ENCODE assay signal across 8 mouse cellular contexts in genomic region chrX:74281732-74282394, GRCm38 (mm10). TPM values are rescaled to one million over a fixed set of nuclear protein-coding genes. Genes with fewer than 3 reads are reported as not detected.
DNase-seq lines count a peak whose midpoint lies in the region; ATAC-seq and TF ChIP-seq lines count a peak whose summit lies in the region.

Gene Taz (plus strand): TSS chrX:74281912.
Gene Dnase1l1 (minus strand): TSS chrX:74282337.

- H3K36me3 ChIP-seq in MEL (ENCODE audit: control insufficient read depth in 1 of 2, insufficient read depth in 2 of 2, low read length in 2 of 2), result peaks cover 0 to 13% of the 10 kb centered on the region in 2 experiments; a peak in 3 of 4 replicates
- H3K36me3 ChIP-seq in forebrain, embryonic 15.5 days, result no peaks in the 10 kb centered on the region
- no peaks in the 10 kb centered on the region for H3K36me3 ChIP-seq in lung, embryonic 15.5 days

- H3K27me3 ChIP-seq in MEL (ENCODE audit: control insufficient read depth in 1 of 2, insufficient read depth in 2 of 2, low read length in 2 of 2), result no peaks in the 10 kb centered on the region
- no peaks in the 10 kb centered on the region for H3K27me3 ChIP-seq in forebrain, embryonic 15.5 days
- H3K27me3 ChIP-seq in lung, embryonic 15.5 days, result no peaks in the 10 kb centered on the region

- WGBS in forebrain, embryonic 15.5 days, result 22% methylated on average over 16 of the region's 16 CpGs
- 13% methylated on average over 16 of the region's 16 CpGs for WGBS in lung, embryonic 15.5 days

- peak within 1 kb of the TSS; percentile 86 for H3K9ac ChIP-seq in MEL (ENCODE audit: control insufficient read depth, low read depth, low read length, poor library complexity, severe bottlenecking)
- peak within 1 kb of the TSS; percentile 71 for H3K9ac ChIP-seq in forebrain, embryonic 15.5 days (replicated peaks)
- H3K9ac ChIP-seq in lung, embryonic 15.5 days, result peak within 1 kb of the TSS; percentile 64

- no peaks in the 10 kb centered on the region for H3K9me3 ChIP-seq in MEL (replicated peaks; ENCODE audit: insufficient read depth, low read length)
- H3K9me3 ChIP-seq in forebrain, embryonic 15.5 days, result no peaks in the 10 kb centered on the region
- no peaks in the 10 kb centered on the region for H3K9me3 ChIP-seq in lung, embryonic 15.5 days

- peak; percentile 92 for DNase-seq in MEL (ENCODE audit: low read depth, low spot score)
- DNase-seq in cerebellum, adult 11-12 months, result peak; percentile 81
- DNase-seq in heart, postnatal 14 days, result peak; percentile 75
- peak; percentile 80 to 89 for DNase-seq in kidney, postnatal 4 days
- DNase-seq in thymus, postnatal 0 days (ENCODE audit: low spot score), result peak; percentile 54

- peak within 1 kb of the TSS; percentile 67 for H3K4me2 ChIP-seq in forebrain, embryonic 15.5 days (replicated peaks)
- peak within 1 kb of the TSS; percentile 74 for H3K4me2 ChIP-seq in lung, embryonic 15.5 days

- peak; percentile 66 for ATAC-seq in forebrain, embryonic 15.5 days (replicated peaks)
- peak; percentile 95 for ATAC-seq in lung, embryonic 15.5 days (ENCODE audit: borderline replicate concordance, extremely low read depth, low FRiP score, low TSS enrichment)
- ATAC-seq in neutrophil, adult 5-6 weeks (ENCODE audit: extremely low read depth, insufficient number of reproducible peaks, low FRiP score, poor library complexity, severe bottlenecking), result peak; percentile 55

- H3K4me3 ChIP-seq in MEL (ENCODE audit: control insufficient read depth in 1 of 2, insufficient read depth in 1 of 2, low read depth in 2 of 2, low read length in 2 of 2), result peak within 1 kb of the TSS; percentile 76 to 83
- peak within 1 kb of the TSS; percentile 51 for H3K4me3 ChIP-seq in forebrain, embryonic 15.5 days
- H3K4me3 ChIP-seq in lung, embryonic 15.5 days, result peak within 1 kb of the TSS; percentile 57

- peaks cover 0 to 12% of the 10 kb centered on the region in 2 experiments; a peak in 2 of 4 replicates for H3K4me1 ChIP-seq in MEL (ENCODE audit: control insufficient read depth in 1 of 2, insufficient read depth in 2 of 2, low read length in 2 of 2)
- H3K4me1 ChIP-seq in forebrain, embryonic 15.5 days, result peaks cover 19% of the 10 kb centered on the region
- H3K4me1 ChIP-seq in lung, embryonic 15.5 days, result 0 out of 2 replicates have a peak, but pooled peaks cover 7% of the 10 kb centered on the region

- TF ChIP-seq POLR2A in MEL (IDR thresholded peaks at IDR 0.05; ENCODE audit: control insufficient read depth in 1 of 2, insufficient read depth in 1 of 2, low read depth in 1 of 2, low read length in 2 of 2, poor library complexity in 1 of 2), result peak in 1 of 2 experiments; percentile 55; a peak in 1 of 4 replicates

- TF ChIP-seq CTCF in MEL (IDR thresholded peaks at IDR 0.05 in 2 of 3, conservative IDR thresholded peaks at IDR 0.05 in 1 of 3; ENCODE audit: control insufficient read depth in 1 of 3, insufficient read depth in 1 of 3, low read depth in 2 of 3, low read length in 3 of 3, poor library complexity in 1 of 3, severe bottlenecking in 1 of 3), result no peak

- intact Hi-C loops in heart, postnatal 14 days (cut with DNase I), result no loop called here

- peak within 1 kb of the TSS; percentile 85 for H3K27ac ChIP-seq in MEL (ENCODE audit: control insufficient read depth, low read depth, low read length)
- peak within 1 kb of the TSS; percentile 86 for H3K27ac ChIP-seq in forebrain, embryonic 15.5 days (replicated peaks)
- H3K27ac ChIP-seq in lung, embryonic 15.5 days, result peak within 1 kb of the TSS; percentile 92

- TF ChIP-seq RAD21 in MEL (IDR thresholded peaks at IDR 0.05; ENCODE audit: low read depth, low read length), result no peak

- peaks cover 13% of the 10 kb centered on the region for H3K79me2 ChIP-seq in MEL (ENCODE audit: control insufficient read depth, insufficient read depth, low read length, poor library complexity)

- TF ChIP-seq EP300 in MEL (IDR thresholded peaks at IDR 0.05; ENCODE audit: low read depth in 1 of 2, low read length in 2 of 2), result no peak

TF ChIP-seq in MEL, 35 proteins besides CTCF, POLR2A, EP300 and RAD21:
- TF ChIP-seq KAT2A (conservative IDR thresholded peaks at IDR 0.05; ENCODE audit: low read depth, low read length) (no peak), TBP (IDR thresholded peaks at IDR 0.05; ENCODE audit: low read depth, low read length) (0 out of 2 replicates have a peak, but pooled peaks have one; percentile 22), POLR2AphosphoS2 (IDR thresholded peaks at IDR 0.05; ENCODE audit: low read length) (peak; percentile 10; the same call in 1 of the 2 replicates), E2F4 (IDR thresholded peaks at IDR 0.05; ENCODE audit: borderline replicate concordance, low read depth, low read length) (no peak), BHLHE40 (IDR thresholded peaks at IDR 0.05; ENCODE audit: borderline replicate concordance, low read depth, low read length) (no peak), HCFC1 (IDR thresholded peaks at IDR 0.05; ENCODE audit: low read depth, low read length) (peak; percentile 45), NRF1 (IDR thresholded peaks at IDR 0.05; ENCODE audit: insufficient read depth, low read depth, low read length, poor library complexity, severe bottlenecking) (no peak), USF2 (IDR thresholded peaks at IDR 0.05; ENCODE audit: borderline replicate concordance in 1 of 2, insufficient read depth in 1 of 2, low read depth in 1 of 2, low read length in 2 of 2) (no peak), SMC3 (IDR thresholded peaks at IDR 0.05; ENCODE audit: low read depth, low read length) (no peak), MAZ (IDR thresholded peaks at IDR 0.05; ENCODE audit: low read depth, low read length) (no peak), USF1 (IDR thresholded peaks at IDR 0.05; ENCODE audit: low read depth, low read length) (no peak)

RNA-seq across cellular contexts. Expression of gene Taz, which starts in this region (rescaled TPM):
- total RNA-seq in MEL (2012; rRNA removed), result 26.1 and 28.0 TPM in 2 replicates
- polyA plus RNA-seq in MEL (2012; ENCODE audit: insufficient read depth in 1 of 2, insufficient read length in 2 of 2, low read depth in 1 of 2, low replicate concordance in 2 of 2, missing spikeins in 1 of 2), result 10 to 100 TPM in 1 of 2 experiments, not detected in 1; 34.1 TPM
- 93.6 and 101 TPM in 2 replicates for polyA plus RNA-seq in forebrain, embryonic 15.5 days (2015; fragmentation: Nextera tagmentation; extraction: Ambion mirVana)
- total RNA-seq in heart, postnatal 14 days (2021), result 10 to 100 TPM; 39.0 to 42.9 TPM
- polyA plus RNA-seq in lung, embryonic 15.5 days (2015; fragmentation: Nextera tagmentation; extraction: Ambion mirVana), result 78.8 and 83.8 TPM in 2 replicates
- 124 and 125 TPM in 2 replicates for total RNA-seq in neutrophil, adult 5-6 weeks (2017)
- 66.0 and 71.6 TPM in 2 replicates for polyA plus RNA-seq in thymus, postnatal 0 days (2015; fragmentation: Nextera tagmentation; extraction: Ambion mirVana)

RNA-seq across cellular contexts. Expression of gene Dnase1l1, which starts in this region (rescaled TPM):
- 5.0 and 5.6 TPM in 2 replicates for total RNA-seq in MEL (2012; rRNA removed)
- 1 to 10 TPM in 1 of 2 experiments, not detected in 1; 9.5 TPM for polyA plus RNA-seq in MEL (2012; ENCODE audit: insufficient read depth in 1 of 2, insufficient read length in 2 of 2, low read depth in 1 of 2, low replicate concordance in 2 of 2, missing spikeins in 1 of 2)
- 2.2 and 2.4 TPM in 2 replicates for polyA plus RNA-seq in forebrain, embryonic 15.5 days (2015; fragmentation: Nextera tagmentation; extraction: Ambion mirVana)
- 10 to 100 TPM; 13.2 to 13.3 TPM for total RNA-seq in heart, postnatal 14 days (2021)
- 11.2 and 15.8 TPM in 2 replicates for polyA plus RNA-seq in lung, embryonic 15.5 days (2015; fragmentation: Nextera tagmentation; extraction: Ambion mirVana)
- 31.2 and 32.5 TPM in 2 replicates for total RNA-seq in neutrophil, adult 5-6 weeks (2017)
- 8.1 and 9.0 TPM in 2 replicates for polyA plus RNA-seq in thymus, postnatal 0 days (2015; fragmentation: Nextera tagmentation; extraction: Ambion mirVana)

Comparison
In these comparisons a context has a peak if more than half of its experiments do, and no peak if none do; other contexts are left out.
1. Peak in every context shown above with its lines: DNase-seq, ATAC-seq, H3K4me3 ChIP-seq and H3K27ac ChIP-seq.